Mouse (Mus musculus) forebrain, embryonic 12.5 days (tissue): ENCODE data around the gene 1810055G02Rik. TPM values are rescaled to one million over a fixed set of nuclear protein-coding genes. Genes with fewer than 3 reads are reported as not detected.

Source experiments
- ATAC-seq: fragments of 200-750 bp; cut with Nextera tagmentation; 2 replicates; pipeline ENCODE4 v1.8.0; 2017; ENCODE audit warnings: moderate TSS enrichment; ENCODE audit not compliant: low FRiP score
- H3K27ac ChIP-seq: fragments of 300-500 bp; sonication (generic); 2 replicates; pipeline ENCODE4 v1.5.1; 2016; ENCODE audit warnings: mild to moderate bottlenecking
- H3K27me3 ChIP-seq: fragments of 300-500 bp; sonication (generic); 2 replicates; pipeline ENCODE4 v1.6.1; 2016; ENCODE audit warnings: mild to moderate bottlenecking
- H3K36me3 ChIP-seq: fragments of 300-500 bp; sonication (generic); replicated peaks from 2 replicates; pipeline ENCODE4 v1.6.1; 2016; ENCODE audit warnings: mild to moderate bottlenecking
- H3K4me1 ChIP-seq: fragments of 300-500 bp; sonication (generic); 2 replicates; pipeline ENCODE4 v1.6.1; 2016
- H3K4me2 ChIP-seq: fragments of 300-500 bp; sonication (generic); 2 replicates; pipeline ENCODE4 v1.6.1; 2016; ENCODE audit warnings: mild to moderate bottlenecking, moderate library complexity
- H3K4me3 ChIP-seq: fragments of 300-500 bp; sonication (generic); replicated peaks from 2 replicates; pipeline ENCODE4 v1.5.1; 2016; ENCODE audit warnings: mild to moderate bottlenecking
- H3K9ac ChIP-seq: fragments of 300-500 bp; sonication (generic); 2 replicates; pipeline ENCODE4 v1.6.1; 2016; ENCODE audit warnings: mild to moderate bottlenecking
- H3K9me3 ChIP-seq: fragments of 300-500 bp; sonication (generic); 2 replicates; pipeline ENCODE4 v1.6.1; 2016
- WGBS: fragments of 180-500 bp; shearing (Covaris S2); methylation state at CpG from one replicate; pipeline ENCODE4 v1.1.7; 2016; 5-methylcytosine and 5-hydroxymethylcytosine counted together
- polyA plus RNA-seq: library from polyadenylated mRNA; unstranded; fragments of >200 nt; fragmentation: Nextera tagmentation; extraction: Ambion mirVana; gene quantifications from 2 replicates; pipeline ENCODE4 v1.2.1, GENCODE M21; 2016

Gene 1810055G02Rik
- polyA plus RNA-seq, result 35.1 and 40.2 TPM in 2 replicates

- H3K4me1 ChIP-seq, result peaks cover 17% of the 10 kb centered on the region
- peak within 1 kb of the TSS; percentile 85 for H3K9ac ChIP-seq
- no peaks in the 10 kb centered on the region for H3K9me3 ChIP-seq
- H3K27me3 ChIP-seq, result no peaks in the 10 kb centered on the region
- peak within 1 kb of the TSS; percentile 71 for H3K4me2 ChIP-seq
- WGBS, result under 1% methylated on average over 61 of the region's 61 CpGs
- peak within 1 kb of the TSS; percentile 82 for H3K4me3 ChIP-seq
- peak within 1 kb of the TSS; percentile 88 for H3K27ac ChIP-seq
- ATAC-seq, result peak; percentile 98
- peaks cover 7% of the 10 kb centered on the region; the same call in 1 of the 2 replicates for H3K36me3 ChIP-seq
Measured at GRCm38 (mm10) chr19:3708078-3709012, at the start of gene 1810055G02Rik. 1810055G02Rik (plus strand) TSS chr19:3708293.

- Histone ChIP-seq H3K4me1 (peaks cover 20% of the 10 kb centered on the region), H3K27me3 (no peaks in the 10 kb centered on the region), H3K27ac (no peak overlapping the region), H3K9me3 (no peaks in the 10 kb centered on the region), H3K36me3 (no peaks in the 10 kb centered on the region), H3K4me3 (no peak overlapping the region), H3K9ac (no peak overlapping the region), H3K4me2 (no peak overlapping the region)
- no peak for ATAC-seq
- WGBS, result 73% methylated on average over 5 of the region's 5 CpGs
Measured at GRCm38 (mm10) chr19:3665510-3665909, 42.6 kb upstream of the 1810055G02Rik start.

GRCm38 (mm10) chr19:3666632-3667031 is 41.5 kb upstream of the 1810055G02Rik start:
- Histone ChIP-seq H3K9me3 (no peaks in the 10 kb centered on the region), H3K9ac (no peak overlapping the region), H3K27me3 (no peaks in the 10 kb centered on the region), H3K27ac (no peak overlapping the region), H3K4me2 (no peak overlapping the region), H3K4me1 (peaks cover 20% of the 10 kb centered on the region), H3K4me3 (no peak overlapping the region), H3K36me3 (no peaks in the 10 kb centered on the region)
- no peak for ATAC-seq
- 91% methylated on average over 2 of the region's 2 CpGs for WGBS

GRCm38 (mm10) chr19:3667155-3667895 is 40.8 kb upstream of the 1810055G02Rik start:
- Histone ChIP-seq H3K27ac (0 out of 2 replicates have a peak overlapping the region, but pooled peaks have one; percentile 5), H3K9ac (no peak overlapping the region), H3K36me3 (no peaks in the 10 kb centered on the region), H3K4me3 (no peak overlapping the region), H3K9me3 (no peaks in the 10 kb centered on the region), H3K27me3 (no peaks in the 10 kb centered on the region), H3K4me1 (peaks cover 20% of the 10 kb centered on the region), H3K4me2 (no peak overlapping the region)
- WGBS, result 94% methylated on average over 6 of the region's 6 CpGs
- ATAC-seq, result no peak

- Histone ChIP-seq H3K4me2 (no peak overlapping the region), H3K4me3 (no peak overlapping the region), H3K27me3 (no peaks in the 10 kb centered on the region), H3K4me1 (peaks cover 20% of the 10 kb centered on the region), H3K36me3 (peaks cover 4% of the 10 kb centered on the region; the same call in 1 of the 2 replicates), H3K9ac (no peak overlapping the region), H3K9me3 (peaks cover under 1% of the 10 kb centered on the region; the same call in 1 of the 2 replicates), H3K27ac (no peak overlapping the region)
- WGBS, result 85% methylated on average over 11 of the region's 11 CpGs
- ATAC-seq, result no peak
Measured at GRCm38 (mm10) chr19:3667979-3668378, 40.1 kb upstream of the 1810055G02Rik start.

GRCm38 (mm10) chr19:3668551-3668950 is 39.5 kb upstream of the 1810055G02Rik start:
- WGBS, result 85% methylated on average over 10 of the region's 10 CpGs
- ATAC-seq, result no peak
- Histone ChIP-seq H3K4me3 (no peak overlapping the region), H3K4me1 (peaks cover 20% of the 10 kb centered on the region), H3K27ac (peak overlapping the region; percentile 59; the same call in 1 of the 2 replicates), H3K9me3 (peaks cover 5% of the 10 kb centered on the region; the same call in 1 of the 2 replicates), H3K27me3 (no peaks in the 10 kb centered on the region), H3K9ac (no peak overlapping the region), H3K4me2 (no peak overlapping the region), H3K36me3 (peaks cover 7% of the 10 kb centered on the region; the same call in 1 of the 2 replicates)

GRCm38 (mm10) chr19:3669100-3669499 is 39.0 kb upstream of the 1810055G02Rik start:
- H3K9me3 ChIP-seq, result peaks cover 5% of the 10 kb centered on the region; the same call in 1 of the 2 replicates
- H3K9ac ChIP-seq, result no peak overlapping the region
- H3K27me3 ChIP-seq, result no peaks in the 10 kb centered on the region
- peaks cover 7% of the 10 kb centered on the region; the same call in 1 of the 2 replicates for H3K36me3 ChIP-seq
- WGBS, result 52% methylated on average over 13 of the region's 13 CpGs
- H3K4me2 ChIP-seq, result no peak overlapping the region
- peak overlapping the region; percentile 59; the same call in 1 of the 2 replicates for H3K27ac ChIP-seq
- H3K4me3 ChIP-seq, result no peak overlapping the region
- peaks cover 20% of the 10 kb centered on the region for H3K4me1 ChIP-seq
- no peak for ATAC-seq

GRCm38 (mm10) chr19:3673149-3673548 is 34.9 kb upstream of the 1810055G02Rik start:
- no peak overlapping the region for H3K4me2 ChIP-seq
- H3K4me3 ChIP-seq, result no peak overlapping the region
- WGBS, result 90% methylated on average over 2 of the region's 2 CpGs
- H3K4me1 ChIP-seq, result peaks cover 15% of the 10 kb centered on the region
- H3K9ac ChIP-seq, result no peak overlapping the region
- H3K27me3 ChIP-seq, result no peaks in the 10 kb centered on the region
- no peak for ATAC-seq
- peaks cover 7% of the 10 kb centered on the region; the same call in 1 of the 2 replicates for H3K36me3 ChIP-seq
- H3K9me3 ChIP-seq, result peaks cover 5% of the 10 kb centered on the region; the same call in 1 of the 2 replicates
- H3K27ac ChIP-seq, result no peak overlapping the region

- WGBS, result 94% methylated on average over 8 of the region's 8 CpGs
- Histone ChIP-seq H3K4me2 (no peak overlapping the region), H3K9ac (no peak overlapping the region), H3K4me3 (no peak overlapping the region), H3K36me3 (peaks cover 7% of the 10 kb centered on the region; the same call in 1 of the 2 replicates), H3K9me3 (peaks cover 5% of the 10 kb centered on the region; the same call in 1 of the 2 replicates), H3K4me1 (peaks cover 7% of the 10 kb centered on the region), H3K27me3 (no peaks in the 10 kb centered on the region), H3K27ac (no peak overlapping the region)
- no peak for ATAC-seq
Measured at GRCm38 (mm10) chr19:3674122-3674855, 33.8 kb upstream of the 1810055G02Rik start.

GRCm38 (mm10) chr19:3680732-3681131 is 27.4 kb upstream of the 1810055G02Rik start:
- H3K9me3 ChIP-seq, result no peaks in the 10 kb centered on the region
- H3K4me2 ChIP-seq, result no peak overlapping the region
- no peak overlapping the region for H3K9ac ChIP-seq
- H3K36me3 ChIP-seq, result no peaks in the 10 kb centered on the region
- H3K4me3 ChIP-seq, result no peak overlapping the region
- 91% methylated on average over 7 of the region's 7 CpGs for WGBS
- peaks cover 30% of the 10 kb centered on the region for H3K4me1 ChIP-seq
- ATAC-seq, result no peak
- no peaks in the 10 kb centered on the region for H3K27me3 ChIP-seq
- no peak overlapping the region for H3K27ac ChIP-seq

- Histone ChIP-seq H3K27ac (peak overlapping the region; percentile 50; the same call in 1 of the 2 replicates), H3K9ac (no peak overlapping the region), H3K4me2 (no peak overlapping the region), H3K9me3 (no peaks in the 10 kb centered on the region), H3K27me3 (no peaks in the 10 kb centered on the region), H3K4me1 (peaks cover 33% of the 10 kb centered on the region), H3K4me3 (no peak overlapping the region), H3K36me3 (no peaks in the 10 kb centered on the region)
- no peak for ATAC-seq
- WGBS, result 59% methylated on average over 13 of the region's 13 CpGs
Measured at GRCm38 (mm10) chr19:3681310-3681934, 26.7 kb upstream of the 1810055G02Rik start.
